ENCODE assay signal across 27 mouse cellular contexts in the genomic region with DNA sequence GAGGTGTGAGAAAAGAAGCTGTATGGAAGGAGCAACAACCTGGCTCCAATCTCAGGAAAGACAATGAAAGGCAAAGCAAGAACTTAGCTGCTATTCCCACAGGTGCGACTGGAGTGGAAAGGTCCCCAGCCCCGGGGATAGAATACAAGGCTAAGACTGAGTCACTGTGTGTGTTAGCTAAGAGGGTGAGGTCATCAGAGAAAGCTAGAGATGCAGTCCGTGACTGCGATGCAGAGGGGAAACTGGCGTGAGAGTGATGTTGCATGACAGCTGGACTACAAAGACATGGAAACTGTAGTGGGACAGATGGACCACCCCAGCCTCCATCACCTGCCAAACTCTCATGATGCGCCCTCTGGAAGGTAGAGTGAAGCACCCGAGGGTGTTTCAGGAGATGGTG.
A peak's percentile ranks its signal among the peaks of the same experiment; 100 is the strongest.
DNase-seq lines count a peak whose midpoint lies in the region; ATAC-seq and TF ChIP-seq lines count a peak whose summit lies in the region.
"Had no signal": no experiment of that assay in that cellular context is flagged by ENCODE, and none has a peak within 500 bp of the region (broad histone marks: within the 10 kb centered on the region; RNA-seq: fewer than 3 reads in every experiment).

No protein-coding gene starts in this region.

- H3K9me3 ChIP-seq in heart, embryonic 11.5 days (replicated peaks; ENCODE audit: control insufficient read depth, low read length): no peaks in the 10 kb centered on the region
- H3K9me3 ChIP-seq in intestine, embryonic 15.5 days: no peaks in the 10 kb centered on the region
- H3K9me3 ChIP-seq in stomach, embryonic 15.5 days: no peaks in the 10 kb centered on the region
- no peaks in the 10 kb centered on the region for H3K9me3 ChIP-seq in neural tube, embryonic 15.5 days (replicated peaks)
- H3K9me3 ChIP-seq: heart, embryonic 10.5 days; limb, embryonic 12.5 days; liver, embryonic 13.5 days; neural tube, embryonic 13.5 days had no signal

- no peak for TF ChIP-seq CTCF in Patski (IDR thresholded peaks at IDR 0.05)

- H3K27me3 ChIP-seq in heart, embryonic 11.5 days (ENCODE audit: control insufficient read depth, insufficient read depth, low read length): no peaks in the 10 kb centered on the region
- no peaks in the 10 kb centered on the region for H3K27me3 ChIP-seq in Patski
- H3K27me3 ChIP-seq in intestine, embryonic 15.5 days (replicated peaks): no peaks in the 10 kb centered on the region
- H3K27me3 ChIP-seq in stomach, embryonic 15.5 days (replicated peaks): no peaks in the 10 kb centered on the region
- H3K27me3 ChIP-seq in neural tube, embryonic 15.5 days (replicated peaks): no peaks in the 10 kb centered on the region
- H3K27me3 ChIP-seq: limb, embryonic 12.5 days; liver, embryonic 13.5 days; neural tube, embryonic 13.5 days had no signal

- 0 out of 2 replicates have a peak, but pooled peaks have one; percentile 25 for ATAC-seq in heart, embryonic 11.5 days (replicated peaks; ENCODE audit: insufficient number of reproducible peaks, low FRiP score, low TSS enrichment)
- ATAC-seq in Patski: peak; percentile 77
- ATAC-seq in intestine, embryonic 15.5 days: peak; percentile 9; the same call in 1 of the 2 replicates
- ATAC-seq in stomach, embryonic 15.5 days (ENCODE audit: insufficient read depth, low FRiP score, low read depth): no peak
- no peak for ATAC-seq in neural tube, embryonic 15.5 days (ENCODE audit: low FRiP score)
- ATAC-seq: activated CD4-positive, CD25-positive, alpha-beta regulatory T cell, adult 4 months; forebrain, embryonic 14.5 days had no signal

- no peak overlapping the region for H3K4me2 ChIP-seq in heart, embryonic 11.5 days
- H3K4me2 ChIP-seq in intestine, embryonic 15.5 days (replicated peaks): no peak overlapping the region
- H3K4me2 ChIP-seq in stomach, embryonic 15.5 days: no peak overlapping the region
- H3K4me2 ChIP-seq in neural tube, embryonic 15.5 days: no peak overlapping the region
- H3K4me2 ChIP-seq: hindbrain, embryonic 14.5 days; limb, embryonic 12.5 days; liver, embryonic 13.5 days; midbrain, embryonic 11.5 days; neural tube, embryonic 13.5 days had no signal

- no peak overlapping the region for H3K27ac ChIP-seq in heart, embryonic 11.5 days (ENCODE audit: low read depth, low read length)
- no peak overlapping the region for H3K27ac ChIP-seq in intestine, embryonic 15.5 days
- peak overlapping the region; percentile 12; the same call in 1 of the 2 replicates for H3K27ac ChIP-seq in stomach, embryonic 15.5 days
- H3K27ac ChIP-seq in neural tube, embryonic 15.5 days (replicated peaks): no peak overlapping the region
- H3K27ac ChIP-seq: heart, embryonic 10.5 days; hindbrain, embryonic 14.5 days; kidney, postnatal 0 days; limb, embryonic 12.5 days; liver, embryonic 13.5 days; neural tube, embryonic 13.5 days had no signal

- POLR2A ChIA-PET in Patski (lab: Charles Lee): no interaction called here

- no peaks in the 10 kb centered on the region for H3K36me3 ChIP-seq in heart, embryonic 11.5 days (ENCODE audit: control insufficient read depth, insufficient read depth, low read length)
- H3K36me3 ChIP-seq in intestine, embryonic 15.5 days: 0 out of 2 replicates have a peak, but pooled peaks cover 6% of the 10 kb centered on the region
- peaks cover 15% of the 10 kb centered on the region; the same call in 1 of the 2 replicates for H3K36me3 ChIP-seq in stomach, embryonic 15.5 days
- no peaks in the 10 kb centered on the region for H3K36me3 ChIP-seq in neural tube, embryonic 15.5 days
- H3K36me3 ChIP-seq: liver, embryonic 13.5 days; neural tube, embryonic 13.5 days had no signal

- no peak for DNase-seq in heart, postnatal 10 days
- DNase-seq in Patski (ENCODE audit: low read depth, low spot score): no peak
- no peak for DNase-seq in urinary bladder, postnatal 25 days (ENCODE audit: low spot score)
- DNase-seq: cerebellum, adult 11 months; cerebellum, adult 9-10 months; cerebellum, postnatal 36 days; gastrocnemius, postnatal 25 days; heart, postnatal 4 days; kidney, postnatal 4 days; layer of hippocampus, postnatal 36 days; liver, embryonic 13.5 days; lung, adult 2 months; lung, postnatal 14 days; thymus, adult 18-20 months; thymus, postnatal 25 days had no signal

- no peak overlapping the region for H3K9ac ChIP-seq in heart, embryonic 11.5 days (ENCODE audit: low read depth, low read length)
- H3K9ac ChIP-seq in intestine, embryonic 15.5 days: no peak overlapping the region
- H3K9ac ChIP-seq in stomach, embryonic 15.5 days: no peak overlapping the region
- H3K9ac ChIP-seq in neural tube, embryonic 15.5 days (replicated peaks): no peak overlapping the region
- H3K9ac ChIP-seq: hindbrain, embryonic 14.5 days; limb, embryonic 12.5 days; liver, embryonic 13.5 days; neural tube, embryonic 13.5 days had no signal

- CTCF ChIA-PET in Patski (lab: Charles Lee): interaction anchor here (1.2 to 2.2 kb wide), 3 partner anchors 10 to 24 kb away, joined by 4 to 5 read pairs (median 4); no protein-coding TSS in a partner anchor

- H3K4me1 ChIP-seq in heart, embryonic 11.5 days (ENCODE audit: control insufficient read depth, insufficient read depth, low read length): peaks cover 13% of the 10 kb centered on the region
- H3K4me1 ChIP-seq in intestine, embryonic 15.5 days (replicated peaks): peaks cover 18% of the 10 kb centered on the region; the same call in 1 of the 2 replicates
- peaks cover 13% of the 10 kb centered on the region for H3K4me1 ChIP-seq in stomach, embryonic 15.5 days
- peaks cover 11% of the 10 kb centered on the region for H3K4me1 ChIP-seq in neural tube, embryonic 15.5 days
- H3K4me1 ChIP-seq: limb, embryonic 12.5 days; liver, embryonic 13.5 days had no signal

- in situ Hi-C loops in Patski (cut with MboI; ENCODE audit: low pct_unique_long_range_greater_than_20kb): loop anchor here (25.0 kb wide), 1 partner anchor 628 kb away; no protein-coding TSS in a partner anchor

- 76% methylated on average over 7 of the region's 7 CpGs for WGBS in heart, embryonic 11.5 days (ENCODE audit: insufficient replicate concordance)
- WGBS in intestine, embryonic 15.5 days: 78% methylated on average over 7 of the region's 7 CpGs
- 68% methylated on average over 7 of the region's 7 CpGs for WGBS in stomach, embryonic 15.5 days
- WGBS in neural tube, embryonic 15.5 days: 90% methylated on average over 7 of the region's 7 CpGs

- intact Hi-C loops in heart, postnatal 10 days (cut with DNase I): loop anchor here (5.0 kb wide), 1 partner anchor 42 kb away; no protein-coding TSS in a partner anchor

- no peak overlapping the region for H3K4me3 ChIP-seq in heart, embryonic 11.5 days (ENCODE audit: low read depth, low read length)
- no peak overlapping the region for H3K4me3 ChIP-seq in intestine, embryonic 15.5 days (replicated peaks)
- H3K4me3 ChIP-seq in stomach, embryonic 15.5 days (replicated peaks): no peak overlapping the region
- no peak overlapping the region for H3K4me3 ChIP-seq in neural tube, embryonic 15.5 days (replicated peaks)
- H3K4me3 ChIP-seq: heart, embryonic 10.5 days; limb, embryonic 12.5 days; liver, embryonic 13.5 days; neural tube, embryonic 13.5 days had no signal

Comparison
In these comparisons a context has a peak if more than half of its experiments do, and no peak if none do; other contexts are left out.
1. ATAC-seq: peak in heart, embryonic 11.5 days (single experiment), Patski (single experiment) and intestine, embryonic 15.5 days (single experiment); none in stomach, embryonic 15.5 days (single experiment) and neural tube, embryonic 15.5 days (single experiment).